Mouse (Mus musculus) forebrain, embryonic 11.5 days (tissue): Measurements from ENCODE around the gene Art3. TPM values are rescaled to one million over a fixed set of nuclear protein-coding genes. Genes with fewer than 3 reads are reported as not detected.

ENCODE experiments used
- ATAC-seq: fragments of 200-750 bp; cut with Nextera tagmentation; replicated peaks from 2 replicates; pipeline ENCODE4 v1.8.0; 2017; ENCODE audit warnings: moderate TSS enrichment; ENCODE audit not compliant: low FRiP score
- DNase-seq: peaks from one replicate; pipeline ENCODE4 v3.0.0-alpha.2; 2017; ENCODE audit warnings: low spot score
- H3K27ac ChIP-seq: fragments of 300-500 bp; sonication (generic); 2 replicates; pipeline ENCODE4 v1.5.1; 2014; ENCODE audit warnings: low read depth, low read length
- H3K27me3 ChIP-seq: fragments of 300-500 bp; sonication (generic); 2 replicates; pipeline ENCODE4 v1.6.1; 2014; ENCODE audit warnings: mild to moderate bottlenecking, low read length, mixed read lengths; ENCODE audit not compliant: control insufficient read depth, insufficient read depth
- H3K36me3 ChIP-seq: fragments of 300-500 bp; sonication (generic); 2 replicates; pipeline ENCODE4 v1.6.1; 2014; ENCODE audit warnings: mild to moderate bottlenecking, low read length, moderate library complexity, mixed read lengths; ENCODE audit not compliant: control insufficient read depth, insufficient read depth
- H3K4me1 ChIP-seq: fragments of 300-500 bp; sonication (generic); replicated peaks from 2 replicates; pipeline ENCODE4 v1.6.1; 2014; ENCODE audit warnings: low read length, mixed read lengths; ENCODE audit not compliant: control insufficient read depth, insufficient read depth
- H3K4me2 ChIP-seq: fragments of 300-500 bp; sonication (generic); 2 replicates; pipeline ENCODE4 v1.6.1; 2014; ENCODE audit warnings: low read depth, mild to moderate bottlenecking, low read length, moderate library complexity, mixed read lengths; ENCODE audit not compliant: severe bottlenecking
- H3K4me3 ChIP-seq: fragments of 300-500 bp; sonication (generic); 2 replicates; pipeline ENCODE4 v1.5.1; 2014; ENCODE audit warnings: low read depth, low read length
- H3K9ac ChIP-seq: fragments of 300-500 bp; sonication (generic); 2 replicates; pipeline ENCODE4 v1.6.1; 2014; ENCODE audit warnings: low read length
- H3K9me3 ChIP-seq: fragments of 300-500 bp; sonication (generic); 2 replicates; pipeline ENCODE4 v1.6.1; 2016; ENCODE audit warnings: low read length, mixed read lengths; ENCODE audit not compliant: control insufficient read depth
- WGBS: fragments of 180-500 bp; shearing (Covaris S2); extraction: QIAGEN DNeasy Blood & Tissue Kit; methylation state at CpG from one replicate; pipeline ENCODE4 v1.1.7; 2014; 5-methylcytosine and 5-hydroxymethylcytosine counted together
- polyA plus RNA-seq: library from polyadenylated mRNA; unstranded; fragments of >200 nt; fragmentation: Nextera tagmentation; extraction: Ambion mirVana; gene quantifications from 2 replicates; pipeline ENCODE4 v1.2.1, GENCODE M21; 2014

Gene Art3
- polyA plus RNA-seq, 1 experiment from 2014 or later, result 0.75 TPM

- Histone ChIP-seq H3K9ac (no peak overlapping the region), H3K4me1 (peaks cover 6% of the 10 kb centered on the region; the same call in 1 of the 2 replicates), H3K27ac (no peak overlapping the region), H3K4me2 (no peak overlapping the region), H3K4me3 (no peak overlapping the region), H3K27me3 (no peaks in the 10 kb centered on the region), H3K9me3 (no peaks in the 10 kb centered on the region), H3K36me3 (no peaks in the 10 kb centered on the region)
- ATAC-seq, result peak; percentile 77
- WGBS, result 40% methylated on average over 12 of the region's 12 CpGs
- DNase-seq, result peak; percentile 74
Measured at GRCm38 (mm10) chr5:92381550-92382348, 50.1 kb downstream of the Art3 start.

DNA sequence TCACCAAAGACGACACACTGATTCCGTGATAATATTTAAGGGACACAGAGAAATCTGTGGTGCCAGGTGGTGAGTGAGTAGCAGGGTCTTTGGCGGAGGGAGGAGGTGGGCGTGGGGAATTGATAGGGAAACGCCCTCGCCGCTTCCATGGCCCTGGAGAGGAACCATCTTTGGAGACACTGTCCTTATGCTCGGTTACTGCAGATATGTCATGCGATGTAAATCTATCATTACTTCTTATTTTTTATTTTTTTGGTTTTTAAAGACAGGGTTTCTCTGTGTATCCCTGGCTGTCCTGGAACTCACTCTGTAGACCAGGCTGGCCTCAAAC is 50.7 kb downstream of the Art3 start:
- Histone ChIP-seq H3K36me3 (no peaks in the 10 kb centered on the region), H3K9me3 (no peaks in the 10 kb centered on the region), H3K27me3 (no peaks in the 10 kb centered on the region), H3K4me3 (no peak overlapping the region), H3K4me1 (peaks cover 2% of the 10 kb centered on the region; the same call in 1 of the 2 replicates), H3K9ac (no peak overlapping the region), H3K27ac (no peak overlapping the region), H3K4me2 (no peak overlapping the region)
- ATAC-seq, result no peak
- no peak for DNase-seq
- 69% methylated on average over 9 of the region's 9 CpGs for WGBS

DNA sequence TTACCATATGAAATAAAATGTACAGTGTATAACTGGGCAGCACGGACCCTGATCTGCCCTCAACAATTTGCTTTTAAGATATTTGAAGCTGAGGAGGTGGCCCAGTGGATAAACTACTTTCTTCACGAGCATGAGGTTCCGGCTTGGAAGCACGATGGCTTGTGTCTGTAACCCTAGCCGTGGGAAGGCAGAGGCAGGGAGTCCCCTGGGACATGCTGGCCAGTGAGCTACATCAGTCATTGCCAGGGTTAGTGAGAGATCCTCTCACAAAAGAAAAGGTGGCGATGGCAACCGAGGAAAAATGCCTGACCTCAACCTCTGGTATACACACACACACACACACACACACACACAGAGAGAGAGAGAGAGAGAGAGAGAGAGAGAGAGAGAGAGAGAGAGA is 52.1 kb downstream of the Art3 start:
- no peaks in the 10 kb centered on the region for H3K36me3 ChIP-seq
- H3K27ac ChIP-seq, result no peak overlapping the region
- ATAC-seq (no peak), DNase-seq (no peak)
- WGBS, result 74% methylated on average over 7 of the region's 7 CpGs
- H3K27me3 ChIP-seq, result no peaks in the 10 kb centered on the region
- H3K9me3 ChIP-seq, result no peaks in the 10 kb centered on the region
- no peak overlapping the region for H3K4me3 ChIP-seq
- H3K4me1 ChIP-seq, result no peaks in the 10 kb centered on the region
- no peak overlapping the region for H3K9ac ChIP-seq
- no peak overlapping the region for H3K4me2 ChIP-seq

GRCm38 (mm10) chr5:92384855-92385254 is 53.2 kb downstream of the Art3 start:
- 43% methylated on average over 7 of the region's 7 CpGs for WGBS
- H3K4me3 ChIP-seq, result no peak overlapping the region
- H3K4me1 ChIP-seq, result no peaks in the 10 kb centered on the region

GRCm38 (mm10) chr5:92386102-92386501 is 54.5 kb downstream of the Art3 start:
- H3K9me3 ChIP-seq, result no peaks in the 10 kb centered on the region
- H3K4me3 ChIP-seq, result no peak overlapping the region
- DNase-seq (no peak), ATAC-seq (no peak)
- no peaks in the 10 kb centered on the region for H3K4me1 ChIP-seq
- no peak overlapping the region for H3K27ac ChIP-seq
- no peak overlapping the region for H3K4me2 ChIP-seq
- H3K9ac ChIP-seq, result no peak overlapping the region
- H3K36me3 ChIP-seq, result no peaks in the 10 kb centered on the region
- WGBS, result 88% methylated on average over 5 of the region's 5 CpGs
- peaks cover 2% of the 10 kb centered on the region; the same call in 1 of the 2 replicates for H3K27me3 ChIP-seq

More at GRCm38 (mm10) chr5:92384855-92385254, 53.2 kb downstream of the Art3 start:
- no peaks in the 10 kb centered on the region for H3K36me3 ChIP-seq
- H3K4me2 ChIP-seq, result no peak overlapping the region
- ATAC-seq, result no peak
- H3K27me3 ChIP-seq, result no peaks in the 10 kb centered on the region
- no peak overlapping the region for H3K9ac ChIP-seq
- no peaks in the 10 kb centered on the region for H3K9me3 ChIP-seq
- DNase-seq, result peak; percentile 68
- H3K27ac ChIP-seq, result no peak overlapping the region

GRCm38 (mm10) chr5:92386643-92387042 is 55.0 kb downstream of the Art3 start:
- Histone ChIP-seq H3K27me3 (peaks cover 3% of the 10 kb centered on the region; the same call in 1 of the 2 replicates), H3K4me3 (no peak overlapping the region), H3K36me3 (no peaks in the 10 kb centered on the region), H3K4me1 (no peaks in the 10 kb centered on the region), H3K27ac (no peak overlapping the region), H3K9ac (no peak overlapping the region), H3K9me3 (no peaks in the 10 kb centered on the region), H3K4me2 (no peak overlapping the region)
- 71% methylated on average over 6 of the region's 6 CpGs for WGBS
- no peak for DNase-seq
- ATAC-seq, result no peak

- H3K36me3 ChIP-seq, result no peaks in the 10 kb centered on the region
- H3K9ac ChIP-seq, result no peak overlapping the region
- H3K27ac ChIP-seq, result no peak overlapping the region
- 81% methylated on average over 11 of the region's 11 CpGs for WGBS
- H3K9me3 ChIP-seq, result no peaks in the 10 kb centered on the region
- peaks cover 7% of the 10 kb centered on the region; the same call in 1 of the 2 replicates for H3K27me3 ChIP-seq
- DNase-seq (no peak), ATAC-seq (no peak)
- no peaks in the 10 kb centered on the region for H3K4me1 ChIP-seq
- no peak overlapping the region for H3K4me2 ChIP-seq
- no peak overlapping the region for H3K4me3 ChIP-seq
Measured at GRCm38 (mm10) chr5:92387433-92387832, 55.8 kb downstream of the Art3 start.

GRCm38 (mm10) chr5:92389977-92390376 is 58.4 kb downstream of the Art3 start:
- Histone ChIP-seq H3K4me3 (no peak overlapping the region), H3K27me3 (peaks cover 15% of the 10 kb centered on the region; the same call in 1 of the 2 replicates)

GRCm38 (mm10) chr5:92390615-92391014 is 59.0 kb downstream of the Art3 start:
- H3K36me3 ChIP-seq, result no peaks in the 10 kb centered on the region
- 85% methylated on average over 8 of the region's 8 CpGs for WGBS
- no peaks in the 10 kb centered on the region for H3K9me3 ChIP-seq
- DNase-seq, result no peak
- no peak overlapping the region for H3K9ac ChIP-seq
- H3K27ac ChIP-seq, result no peak overlapping the region
- H3K4me3 ChIP-seq, result no peak overlapping the region
- no peaks in the 10 kb centered on the region for H3K4me1 ChIP-seq
- no peak for ATAC-seq
- H3K4me2 ChIP-seq, result no peak overlapping the region
- peaks cover 15% of the 10 kb centered on the region; the same call in 1 of the 2 replicates for H3K27me3 ChIP-seq

More at GRCm38 (mm10) chr5:92389977-92390376, 58.4 kb downstream of the Art3 start:
- DNase-seq, result no peak
- Histone ChIP-seq H3K36me3 (no peaks in the 10 kb centered on the region), H3K4me1 (no peaks in the 10 kb centered on the region), H3K27ac (no peak overlapping the region), H3K9ac (no peak overlapping the region), H3K4me2 (no peak overlapping the region), H3K9me3 (no peaks in the 10 kb centered on the region)
- no peak for ATAC-seq
- WGBS, result 81% methylated on average over 2 of the region's 2 CpGs
